ENCODE assay signal across 8 mouse cellular contexts in genomic region chr1:161968589-161969407, GRCm38 (mm10). TPM values are rescaled to one million over a fixed set of nuclear protein-coding genes. Genes with fewer than 3 reads are reported as not detected.
DNase-seq lines count a peak whose midpoint lies in the region; ATAC-seq lines count a peak whose summit lies in the region.

TSS of gene Pigc (plus strand) at chr1:161969186.

- no peaks in the 10 kb centered on the region for H3K9me3 ChIP-seq in lung, embryonic 16.5 days (ENCODE audit: control insufficient read depth, low read length)

- peak; percentile 90 to 95 for ATAC-seq in hematopoietic stem cell, adult 5-6 weeks (replicated peaks in 1 of 2; ENCODE audit: insufficient read depth in 1 of 2, low FRiP score in 2 of 2, low TSS enrichment in 1 of 2, low read depth in 1 of 2, poor library complexity in 2 of 2, severe bottlenecking in 2 of 2)
- ATAC-seq in lung, embryonic 16.5 days (ENCODE audit: low read depth), result peak; percentile 99

- peak within 1 kb of the TSS; percentile 87 for H3K4me3 ChIP-seq in lung, embryonic 16.5 days (ENCODE audit: low read length)

- no peaks in the 10 kb centered on the region for H3K27me3 ChIP-seq in lung, embryonic 16.5 days (ENCODE audit: control insufficient read depth, insufficient read depth, low read depth, low read length)

- peak within 1 kb of the TSS; percentile 70 for H3K4me2 ChIP-seq in lung, embryonic 16.5 days (ENCODE audit: low read depth, low read length)

- H3K4me1 ChIP-seq in lung, embryonic 16.5 days (replicated peaks; ENCODE audit: control insufficient read depth, insufficient read depth, low read length), result peaks cover 10% of the 10 kb centered on the region

- H3K36me3 ChIP-seq in lung, embryonic 16.5 days (ENCODE audit: control insufficient read depth, insufficient read depth, low read length), result peaks cover 7% of the 10 kb centered on the region

- H3K9ac ChIP-seq in lung, embryonic 16.5 days (ENCODE audit: low read length), result peak within 1 kb of the TSS; percentile 93

- DNase-seq in MEL-GATA-1-ER (ENCODE audit: extremely low read depth, low read depth), result peak; percentile 79
- peak; percentile 93 for DNase-seq in cerebellum, adult 8-10 months
- peak; percentile 96 for DNase-seq in forelimb bud, embryonic 11.5 days (ENCODE audit: low read depth, low spot score)
- peak; percentile 90 for DNase-seq in layer of hippocampus, adult 9-10 months (ENCODE audit: low spot score)
- peak; percentile 73 for DNase-seq in ovary, postnatal 10 days (ENCODE audit: low spot score)
- DNase-seq in thymus, postnatal 10 days (ENCODE audit: low spot score in 2 of 2), result peak; percentile 82 to 86

- WGBS in lung, embryonic 16.5 days, result 3% methylated on average over 38 of the region's 38 CpGs

- peak within 1 kb of the TSS; percentile 75 for H3K27ac ChIP-seq in lung, embryonic 16.5 days (ENCODE audit: low read length)

RNA-seq across cellular contexts. Expression of gene Pigc, which starts in this region (rescaled TPM):
- 14.9 and 22.1 TPM in 2 replicates for total RNA-seq in hematopoietic stem cell, adult 5-6 weeks (2017)
- 35.7 and 38.0 TPM in 2 replicates for polyA plus RNA-seq in lung, embryonic 16.5 days (2015; fragmentation: Nextera tagmentation; extraction: Ambion mirVana)

Comparison
In these comparisons a context has a peak if more than half of its experiments do, and no peak if none do; other contexts are left out.
1. Peak in every context shown above with its lines: DNase-seq, ATAC-seq, H3K4me3 ChIP-seq and H3K27ac ChIP-seq.